Mouse (Mus musculus) embryonic facial prominence, embryonic 10.5 days (tissue): ENCODE results near the gene Map4. TPM values are rescaled to one million over a fixed set of nuclear protein-coding genes. Genes with fewer than 3 reads are reported as not detected.
"Not testable (repeated sequence)": the region's sequence is repeated elsewhere in the genome, so short reads cannot be mapped to it uniquely, and the experiment has no call there.

Experiments
- DNase-seq: peaks from one replicate; pipeline ENCODE4 v3.0.0-alpha.2; 2017; ENCODE audit warnings: low spot score
- H3K27ac ChIP-seq: fragments of 300-500 bp; sonication (generic); replicated peaks from 2 replicates; pipeline ENCODE4 v1.5.1; 2016; ENCODE audit warnings: mild to moderate bottlenecking
- H3K27me3 ChIP-seq: fragments of 300-500 bp; sonication (generic); replicated peaks from 2 replicates; pipeline ENCODE4 v1.6.1; 2016; ENCODE audit warnings: low read depth, mild to moderate bottlenecking; ENCODE audit not compliant: poor library complexity, severe bottlenecking
- H3K36me3 ChIP-seq: fragments of 300-500 bp; sonication (generic); replicated peaks from 2 replicates; pipeline ENCODE4 v1.6.1; 2016; ENCODE audit warnings: mild to moderate bottlenecking, moderate library complexity
- H3K4me1 ChIP-seq: fragments of 300-500 bp; sonication (generic); 2 replicates; pipeline ENCODE4 v1.6.1; 2016
- H3K4me3 ChIP-seq: fragments of 300-500 bp; sonication (generic); 2 replicates; pipeline ENCODE4 v1.5.1; 2016; ENCODE audit warnings: mild to moderate bottlenecking, moderate library complexity
- H3K9me3 ChIP-seq: fragments of 300-500 bp; sonication (generic); 2 replicates; pipeline ENCODE4 v1.6.1; 2016; ENCODE audit warnings: mild to moderate bottlenecking
- WGBS: fragments of 180-500 bp; shearing (Covaris S2); methylation state at CpG from one replicate; pipeline ENCODE4 v1.1.7; 2016; 5-methylcytosine and 5-hydroxymethylcytosine counted together
- polyA plus RNA-seq: library from polyadenylated mRNA; unstranded; fragments of >200 nt; fragmentation: Nextera tagmentation; extraction: Ambion mirVana; gene quantifications from 2 replicates; pipeline ENCODE4 v1.2.1, GENCODE M21; 2016

Gene Map4
- polyA plus RNA-seq, 1 experiment from 2014 or later = 48.5 TPM

GRCm38 (mm10) chr9:110085693-110086092 lies 154.4 kb downstream of the Map4 start:
- DNase-seq = no peak
- 90% methylated on average over 8 of the region's 8 CpGs for WGBS
- H3K9me3 ChIP-seq = no peaks in the 10 kb centered on the region
- no peaks in the 10 kb centered on the region for H3K27me3 ChIP-seq
- H3K4me1 ChIP-seq = no peaks in the 10 kb centered on the region
- no peak overlapping the region for H3K4me3 ChIP-seq
- H3K36me3 ChIP-seq = peaks cover 100% of the 10 kb centered on the region
- H3K27ac ChIP-seq = no peak overlapping the region

DNA sequence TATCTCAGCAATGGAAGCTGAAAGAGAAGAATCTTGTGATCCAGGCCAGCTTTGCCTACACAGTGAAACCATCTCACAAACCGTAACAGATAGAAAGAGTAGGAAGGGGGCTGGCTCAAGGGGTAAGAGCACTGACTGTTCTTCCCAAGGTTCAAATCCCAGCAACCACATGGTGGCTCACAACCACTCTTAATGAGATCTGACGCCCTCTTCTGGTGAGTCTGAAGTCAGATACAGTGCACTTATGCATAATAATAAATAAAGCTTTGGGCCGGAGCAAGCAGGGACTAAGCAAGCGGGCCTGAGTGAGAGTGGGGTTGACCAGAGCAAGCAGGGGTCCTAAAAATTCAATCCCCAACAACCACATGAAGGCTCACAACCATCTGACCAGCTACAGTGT lies 162.0 kb downstream of the Map4 start:
- no peaks in the 10 kb centered on the region for H3K9me3 ChIP-seq
- H3K4me1 ChIP-seq = no peaks in the 10 kb centered on the region
- no peaks in the 10 kb centered on the region for H3K27me3 ChIP-seq
- peaks cover 100% of the 10 kb centered on the region for H3K36me3 ChIP-seq
- WGBS = 87% methylated on average over 4 of the region's 4 CpGs
- no peak overlapping the region for H3K27ac ChIP-seq
- no peak for DNase-seq
- no peak overlapping the region for H3K4me3 ChIP-seq

GRCm38 (mm10) chr9:110094761-110095160 lies 163.5 kb downstream of the Map4 start:
- no peaks in the 10 kb centered on the region for H3K27me3 ChIP-seq
- peaks cover 100% of the 10 kb centered on the region for H3K36me3 ChIP-seq
- no peaks in the 10 kb centered on the region for H3K9me3 ChIP-seq
- DNase-seq = no peak
- H3K27ac ChIP-seq = no peak overlapping the region
- peaks cover under 1% of the 10 kb centered on the region; the same call in 1 of the 2 replicates for H3K4me1 ChIP-seq
- WGBS = 97% methylated on average over 4 of the region's 4 CpGs
- H3K4me3 ChIP-seq = no peak overlapping the region

DNA sequence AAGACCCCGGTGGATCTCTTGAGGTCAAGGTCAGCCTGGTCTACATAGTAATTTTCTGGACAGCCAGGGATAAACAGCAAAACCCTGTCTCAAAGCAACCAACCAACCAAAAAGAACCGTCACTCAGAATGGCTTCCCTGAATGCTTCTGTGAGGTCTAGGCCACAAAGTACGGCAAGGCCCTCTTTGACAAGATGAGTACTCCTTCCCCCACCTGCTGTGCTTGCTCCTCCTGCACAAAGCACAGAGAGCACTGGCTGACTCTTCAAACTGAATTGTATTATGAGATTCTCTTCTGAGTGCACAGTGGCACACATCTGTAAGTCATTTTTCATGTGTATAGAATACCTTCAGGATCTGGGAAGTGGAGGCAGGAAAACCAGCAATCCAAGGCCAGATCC lies 166.5 kb downstream of the Map4 start:
- peaks cover 91% of the 10 kb centered on the region for H3K36me3 ChIP-seq

DNA sequence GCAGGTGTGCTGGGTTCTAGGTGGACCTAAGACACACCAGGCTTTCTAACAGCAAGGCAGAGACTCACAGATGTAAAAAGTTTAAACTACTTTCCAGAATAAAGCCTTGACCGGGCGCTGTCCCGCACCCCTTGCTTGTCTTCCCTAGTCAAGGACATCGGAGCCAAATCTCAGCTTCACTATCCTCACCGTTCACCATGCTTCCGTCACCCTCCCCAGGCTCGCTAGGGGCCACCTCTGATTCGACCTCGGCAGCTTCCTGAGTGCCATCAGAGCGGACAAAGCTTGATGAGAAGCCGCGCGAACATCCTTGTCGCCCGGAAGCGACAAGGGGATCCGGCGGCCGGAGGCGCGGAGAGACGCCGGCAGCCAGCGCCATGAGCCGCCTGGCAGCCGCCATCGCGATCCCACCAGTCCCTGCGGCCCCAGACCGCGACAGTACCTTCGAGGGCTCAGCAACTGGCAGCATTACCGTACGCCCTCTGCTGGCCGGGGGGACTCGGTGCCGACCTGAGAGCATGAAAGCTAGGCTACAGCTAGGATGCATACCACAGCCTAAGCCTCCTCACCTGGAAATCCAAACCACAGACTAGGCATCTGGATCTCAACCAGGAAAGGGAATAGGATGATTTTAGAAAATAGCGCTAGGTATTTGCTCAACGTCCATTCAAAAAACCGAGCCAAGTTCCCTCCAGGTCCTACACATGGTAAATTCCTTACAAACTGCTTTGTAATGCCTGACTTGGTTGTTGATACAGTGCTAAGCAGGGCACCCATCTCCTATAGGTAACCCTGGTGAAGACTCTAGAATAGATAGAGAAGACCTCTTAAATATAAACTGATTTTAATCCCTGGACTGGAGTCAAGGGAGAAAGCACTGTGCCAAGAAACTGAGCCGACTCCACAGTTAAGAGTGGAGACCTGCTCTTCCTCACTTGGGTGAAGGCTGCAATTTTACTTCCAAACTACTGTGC lies 169.7 kb downstream of the Map4 start:
- peak overlapping the region; percentile 91 for H3K27ac ChIP-seq
- DNase-seq = peak; percentile 95
- 3% methylated on average over 41 of the region's 41 CpGs for WGBS
- H3K4me3 ChIP-seq = peak overlapping the region; percentile 95
- peaks cover 91% of the 10 kb centered on the region for H3K36me3 ChIP-seq
- no peaks in the 10 kb centered on the region for H3K27me3 ChIP-seq
- H3K9me3 ChIP-seq = no peaks in the 10 kb centered on the region
- peaks cover 7% of the 10 kb centered on the region for H3K4me1 ChIP-seq

More for the DNA sequence above, 166.5 kb downstream of the Map4 start:
- 89% methylated on average over 3 of the region's 3 CpGs for WGBS
- Histone ChIP-seq H3K9me3 (no peaks in the 10 kb centered on the region), H3K4me1 (peaks cover 7% of the 10 kb centered on the region), H3K27ac (no peak overlapping the region), H3K27me3 (no peaks in the 10 kb centered on the region), H3K4me3 (no peak overlapping the region)
- DNase-seq = no peak

GRCm38 (mm10) chr9:110116353-110116976 lies 185.2 kb downstream of the Map4 start:
- H3K27me3 ChIP-seq = no peaks in the 10 kb centered on the region
- no peaks in the 10 kb centered on the region for H3K9me3 ChIP-seq
- H3K4me3 ChIP-seq = peak overlapping the region; percentile 95
- peaks cover 21% of the 10 kb centered on the region for H3K4me1 ChIP-seq
- peak overlapping the region; percentile 97 for H3K27ac ChIP-seq
- DNase-seq = no peak
- WGBS = 11% methylated on average over 10 of the region's 10 CpGs
- peaks cover 53% of the 10 kb centered on the region for H3K36me3 ChIP-seq

DNA sequence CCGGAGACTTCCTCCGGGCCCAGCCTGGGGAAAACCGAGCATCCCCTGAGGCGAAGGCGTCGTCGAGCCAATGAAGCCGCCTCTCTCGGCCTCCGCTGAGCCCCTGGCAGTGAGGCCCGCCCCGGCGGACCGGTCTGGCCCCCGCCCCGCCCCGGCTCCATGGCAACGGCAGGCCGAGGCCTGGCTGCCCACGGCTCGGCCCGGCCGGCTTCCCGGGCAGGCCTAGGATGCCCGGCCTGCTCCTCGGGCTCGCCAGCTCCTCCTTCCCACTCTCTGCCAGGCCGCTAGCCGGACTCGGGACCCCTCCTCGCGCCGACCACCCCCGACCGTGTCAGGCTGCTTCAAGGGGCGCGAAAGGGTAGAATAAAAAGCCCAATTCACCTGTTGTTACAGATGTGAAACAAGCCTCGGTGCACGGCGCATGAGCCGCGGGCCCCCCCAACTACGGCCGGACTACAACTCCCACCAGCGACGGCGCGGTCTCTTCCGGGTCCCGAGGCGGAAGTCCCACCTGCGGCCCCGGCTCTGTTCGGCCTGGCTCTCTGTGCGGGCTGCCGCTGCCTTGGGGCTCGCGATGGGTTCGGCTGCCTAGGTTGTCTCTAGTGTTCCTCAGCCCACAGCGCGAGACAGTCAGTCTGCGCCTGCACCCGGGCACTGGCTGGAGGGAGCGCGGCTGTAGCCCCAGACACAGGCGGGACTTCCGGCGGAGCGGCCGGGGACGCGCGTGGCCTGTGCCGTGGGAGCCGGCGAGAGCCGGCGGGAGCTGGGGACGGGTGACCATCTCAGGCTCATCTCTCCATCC lies 185.9 kb downstream of the Map4 start, which contains the start of gene Smarcc1:
TSS of gene Smarcc1 (plus strand) at position 732 of the 802 bp plus-strand sequence.
- WGBS = under 1% methylated on average over 79 of the region's 79 CpGs
- H3K27ac ChIP-seq = peak within 1 kb of the TSS; percentile 97

DNA sequence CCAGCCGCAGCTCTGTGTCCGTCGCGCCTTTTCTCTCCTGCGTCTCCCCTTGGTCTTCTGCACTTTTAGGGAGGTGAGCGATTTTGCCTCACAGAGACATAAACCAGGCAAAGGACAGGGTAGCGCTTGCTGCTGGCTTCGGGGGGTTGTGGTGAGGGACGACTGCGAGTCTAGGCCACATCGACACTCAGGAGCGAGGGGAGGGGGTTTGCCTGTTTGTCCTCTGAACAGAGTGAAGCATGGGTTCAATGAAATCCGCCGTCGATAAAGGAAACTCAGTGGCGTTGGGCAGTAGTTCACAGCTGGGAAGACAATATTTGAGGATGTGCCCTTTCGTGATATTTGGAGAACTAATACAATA lies 186.5 kb downstream of the Map4 start, which contains the start of gene Dhx30:
TSS of gene Dhx30 (minus strand) at position 52 of the 361 bp plus-strand sequence.
- Histone ChIP-seq H3K36me3 (peaks cover 40% of the 10 kb centered on the region), H3K4me3 (peak within 1 kb of the TSS; percentile 95), H3K27ac (peak within 1 kb of the TSS; percentile 97), H3K4me1 (peaks cover 21% of the 10 kb centered on the region), H3K9me3 (no peaks in the 10 kb centered on the region), H3K27me3 (no peaks in the 10 kb centered on the region)
- DNase-seq = no peak
- WGBS = 2% methylated on average over 17 of the region's 17 CpGs

More for the DNA sequence above, 185.9 kb downstream of the Map4 start, which contains the start of gene Smarcc1:
- Histone ChIP-seq H3K27me3 (no peaks in the 10 kb centered on the region), H3K4me1 (peaks cover 21% of the 10 kb centered on the region), H3K4me3 (peak within 1 kb of the TSS; percentile 95), H3K9me3 (no peaks in the 10 kb centered on the region), H3K36me3 (peaks cover 46% of the 10 kb centered on the region)
- DNase-seq = peak; percentile 94

DNA sequence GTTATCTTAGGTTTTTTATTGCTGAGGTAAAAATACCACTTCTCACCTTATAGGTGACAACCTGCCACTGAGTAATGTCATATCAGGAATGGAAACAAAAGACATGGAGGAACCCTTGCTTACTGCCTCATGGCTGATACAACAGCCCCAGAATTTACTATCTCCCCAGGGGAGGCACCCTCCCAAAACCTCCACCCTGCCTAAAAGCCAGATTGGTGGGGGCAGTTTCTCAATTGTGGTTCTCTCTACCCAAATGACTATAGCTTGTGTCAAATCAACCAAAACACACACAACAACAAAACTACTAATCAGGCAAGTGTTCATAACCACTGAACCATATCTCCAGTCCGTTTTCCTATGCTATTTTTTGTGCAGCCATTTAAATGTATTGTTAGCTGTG lies 187.0 kb downstream of the Map4 start:
- Histone ChIP-seq H3K36me3 (peaks cover 35% of the 10 kb centered on the region), H3K4me1 (peaks cover 21% of the 10 kb centered on the region), H3K27ac (peak overlapping the region; percentile 97), H3K9me3 (no peaks in the 10 kb centered on the region), H3K4me3 (peak overlapping the region; percentile 95), H3K27me3 (no peaks in the 10 kb centered on the region)
- DNase-seq = no peak
- WGBS = 68% methylated on average over 1 of the region's 1 CpGs

GRCm38 (mm10) chr9:110121424-110121823 lies 190.2 kb downstream of the Map4 start:
- no peak overlapping the region for H3K27ac ChIP-seq
- no peaks in the 10 kb centered on the region for H3K9me3 ChIP-seq
- peaks cover 14% of the 10 kb centered on the region for H3K36me3 ChIP-seq
- no peak overlapping the region for H3K4me3 ChIP-seq
- DNase-seq = no peak
- no peaks in the 10 kb centered on the region for H3K27me3 ChIP-seq
- WGBS = 84% methylated on average over 4 of the region's 4 CpGs
- H3K4me1 ChIP-seq = peaks cover 14% of the 10 kb centered on the region

GRCm38 (mm10) chr9:110123322-110123721 lies 192.1 kb downstream of the Map4 start:
- no peaks in the 10 kb centered on the region for H3K27me3 ChIP-seq
- no peak for DNase-seq
- H3K9me3 ChIP-seq = no peaks in the 10 kb centered on the region
- H3K4me3 ChIP-seq = no peak overlapping the region
- H3K4me1 ChIP-seq = peaks cover 10% of the 10 kb centered on the region
- no peak overlapping the region for H3K27ac ChIP-seq
- H3K36me3 ChIP-seq = peaks cover 14% of the 10 kb centered on the region
- WGBS = 87% methylated on average over 2 of the region's 2 CpGs

- not testable (repeated sequence) for H3K27ac ChIP-seq, H3K27me3 ChIP-seq, H3K9me3 ChIP-seq, H3K4me3 ChIP-seq, H3K36me3 ChIP-seq, H3K4me1 ChIP-seq, DNase-seq
- 58% methylated on average over 2 of the region's 2 CpGs for WGBS
Measured at GRCm38 (mm10) chr9:110124008-110124540, 192.8 kb downstream of the Map4 start.
